Mouse (Mus musculus): ENCODE results near the gene Olfr49.

Olfr49 gene

GRCm38 (mm10) chr14:54284839-54285238 lies at the start of gene Olfr49:
Gene Olfr49 (minus strand): TSS chr14:54284939.
- DNase-seq (ENCODE audit: low read depth, low spot score) = no peak

GRCm38 (mm10) chr14:54333452-54334189 lies 48.9 kb upstream of the Olfr49 start:
- DNase-seq (ENCODE audit: low read depth, low spot score) = no peak

- DNase-seq (ENCODE audit: low read depth, low spot score) = no peak
Measured at GRCm38 (mm10) chr14:54332176-54333074, 47.7 kb upstream of the Olfr49 start.

- no peak for DNase-seq (ENCODE audit: low read depth, low spot score)
Measured at GRCm38 (mm10) chr14:54331178-54331577, 46.4 kb upstream of the Olfr49 start.

- no peak for DNase-seq (ENCODE audit: low read depth, low spot score)
Measured at GRCm38 (mm10) chr14:54329201-54329600, 44.5 kb upstream of the Olfr49 start.

- DNase-seq (ENCODE audit: low read depth, low spot score) = no peak
Measured at GRCm38 (mm10) chr14:54328548-54328947, 43.8 kb upstream of the Olfr49 start.

GRCm38 (mm10) chr14:54324486-54324885 lies 39.7 kb upstream of the Olfr49 start:
- DNase-seq (ENCODE audit: low read depth, low spot score) = no peak

- no peak for DNase-seq (ENCODE audit: low read depth, low spot score)
Measured at GRCm38 (mm10) chr14:54321556-54322376, 37.0 kb upstream of the Olfr49 start.

- no peak for DNase-seq (ENCODE audit: low read depth, low spot score)
Measured at GRCm38 (mm10) chr14:54311763-54312162, 27.0 kb upstream of the Olfr49 start.

- no peak for DNase-seq (ENCODE audit: low read depth, low spot score)
Measured at GRCm38 (mm10) chr14:54300676-54301075, 15.9 kb upstream of the Olfr49 start.

GRCm38 (mm10) chr14:54300136-54300535 lies 15.4 kb upstream of the Olfr49 start:
- no peak for DNase-seq (ENCODE audit: low read depth, low spot score)

GRCm38 (mm10) chr14:54276446-54276845 lies 8.3 kb downstream of the Olfr49 start:
- no peak for DNase-seq (ENCODE audit: low read depth, low spot score)

GRCm38 (mm10) chr14:54272696-54273095 lies 12.0 kb downstream of the Olfr49 start:
- no peak for DNase-seq (ENCODE audit: low read depth, low spot score)

- DNase-seq (ENCODE audit: low read depth, low spot score) = no peak
Measured at GRCm38 (mm10) chr14:54271976-54272606, 12.6 kb downstream of the Olfr49 start.

- DNase-seq (ENCODE audit: low read depth, low spot score) = no peak
Measured at GRCm38 (mm10) chr14:54270413-54270812, 14.3 kb downstream of the Olfr49 start.

- no peak for DNase-seq (ENCODE audit: low read depth, low spot score)
Measured at GRCm38 (mm10) chr14:54269566-54269965, 15.2 kb downstream of the Olfr49 start.

GRCm38 (mm10) chr14:54267966-54268365 lies 16.8 kb downstream of the Olfr49 start:
- no peak for DNase-seq (ENCODE audit: low read depth, low spot score)

- no peak for DNase-seq (ENCODE audit: low read depth, low spot score)
Measured at GRCm38 (mm10) chr14:54265951-54266350, 18.8 kb downstream of the Olfr49 start.

- DNase-seq (ENCODE audit: low read depth, low spot score) = no peak
Measured at GRCm38 (mm10) chr14:54265093-54265492, 19.6 kb downstream of the Olfr49 start.

- no peak for DNase-seq (ENCODE audit: low read depth, low spot score)
Measured at GRCm38 (mm10) chr14:54264231-54264630, 20.5 kb downstream of the Olfr49 start.

GRCm38 (mm10) chr14:54263099-54263498 lies 21.6 kb downstream of the Olfr49 start:
- DNase-seq (ENCODE audit: low read depth, low spot score) = no peak
